Mouse (Mus musculus) T-helper 2 cell (primary cell): ENCODE results near the gene Iqsec1.

Source experiments
- in situ Hi-C: fragments of 300-600 bp; cut with MboI, MseI; formaldehyde crosslinking; loops from one replicate; pipeline ENCODE4 v1.15.1; 2025; ENCODE audit warnings: high pct_unique_total_duplicates

Iqsec1 gene

DNA sequence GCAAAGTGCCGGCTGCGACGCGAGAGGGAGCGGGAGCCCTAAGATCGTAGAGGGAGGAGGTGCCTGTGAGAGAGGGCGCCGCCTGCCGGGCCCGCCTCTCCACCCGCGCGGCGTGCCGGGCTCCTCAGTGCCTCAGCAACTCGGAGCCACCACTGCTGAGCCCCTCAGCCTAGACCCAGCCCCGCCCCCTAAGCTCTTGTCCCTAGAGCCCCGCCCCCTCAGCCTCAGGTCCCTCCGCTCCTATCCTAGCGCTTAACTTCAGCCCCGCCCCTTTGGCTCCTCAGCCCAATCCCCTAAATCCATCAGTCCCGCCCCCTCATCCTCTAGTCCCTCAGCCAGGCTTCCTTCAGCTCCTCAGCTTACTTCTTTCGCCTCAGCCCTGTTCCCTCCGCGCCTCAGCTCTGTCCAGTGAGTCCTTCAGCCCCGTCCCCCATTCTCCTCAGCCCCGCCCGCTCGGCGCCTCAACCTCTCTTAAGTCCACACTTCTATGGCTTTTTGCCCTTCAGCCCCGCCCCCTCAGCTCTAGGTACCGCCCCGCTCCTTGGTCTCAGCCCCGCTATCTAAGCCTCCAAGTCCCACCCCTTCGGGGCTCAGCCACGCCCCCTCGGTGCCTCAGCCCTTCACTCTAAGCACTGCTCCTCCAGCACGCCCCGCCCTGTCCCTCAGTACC is at the start of gene Iqsec1:
TSS of gene Iqsec1 (minus strand) at position 38 of the 670 bp plus-strand sequence.
- in situ Hi-C loops, result no loop called here

DNA sequence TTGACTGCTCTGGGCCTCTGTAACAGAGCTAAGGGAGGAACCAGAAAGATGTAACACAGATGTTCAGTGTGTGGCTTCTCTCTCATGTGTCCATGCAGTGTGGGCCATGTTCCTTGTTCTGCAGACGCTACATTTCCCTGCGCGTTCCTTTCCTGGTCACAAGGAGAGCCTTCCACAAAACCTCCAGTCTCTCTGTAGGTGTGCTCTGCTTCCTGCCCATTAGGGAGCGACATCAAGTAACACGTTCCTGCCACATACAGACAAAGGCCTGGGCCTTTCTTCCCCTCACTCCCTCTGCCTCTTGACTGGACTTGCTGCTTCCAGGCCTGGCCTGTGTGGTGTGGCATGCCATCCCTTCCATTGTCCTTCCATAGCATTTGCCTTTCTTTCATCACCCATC is 39.8 kb upstream of the Iqsec1 start:
- in situ Hi-C loops, result no loop called here

DNA sequence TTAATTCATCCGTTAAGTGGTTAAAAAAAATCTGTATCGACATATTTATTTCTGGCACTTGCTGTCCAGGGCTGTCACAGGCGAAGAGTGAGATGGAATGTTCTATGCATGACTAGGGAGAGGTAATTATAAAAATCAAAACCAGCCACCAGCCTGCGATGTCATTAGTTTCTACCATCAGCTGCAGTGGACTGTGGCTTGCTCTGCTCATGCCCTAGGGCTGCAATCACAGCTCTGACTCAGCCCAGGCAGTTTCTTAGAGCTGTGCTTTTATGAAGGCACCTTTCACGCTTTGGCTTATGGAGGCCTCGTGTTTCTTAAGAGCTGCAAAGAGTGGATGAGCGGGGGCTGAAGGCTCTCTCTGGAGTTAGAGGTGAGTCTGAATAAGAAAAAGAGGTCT is 32.3 kb upstream of the Iqsec1 start:
- in situ Hi-C loops, result no loop called here

DNA sequence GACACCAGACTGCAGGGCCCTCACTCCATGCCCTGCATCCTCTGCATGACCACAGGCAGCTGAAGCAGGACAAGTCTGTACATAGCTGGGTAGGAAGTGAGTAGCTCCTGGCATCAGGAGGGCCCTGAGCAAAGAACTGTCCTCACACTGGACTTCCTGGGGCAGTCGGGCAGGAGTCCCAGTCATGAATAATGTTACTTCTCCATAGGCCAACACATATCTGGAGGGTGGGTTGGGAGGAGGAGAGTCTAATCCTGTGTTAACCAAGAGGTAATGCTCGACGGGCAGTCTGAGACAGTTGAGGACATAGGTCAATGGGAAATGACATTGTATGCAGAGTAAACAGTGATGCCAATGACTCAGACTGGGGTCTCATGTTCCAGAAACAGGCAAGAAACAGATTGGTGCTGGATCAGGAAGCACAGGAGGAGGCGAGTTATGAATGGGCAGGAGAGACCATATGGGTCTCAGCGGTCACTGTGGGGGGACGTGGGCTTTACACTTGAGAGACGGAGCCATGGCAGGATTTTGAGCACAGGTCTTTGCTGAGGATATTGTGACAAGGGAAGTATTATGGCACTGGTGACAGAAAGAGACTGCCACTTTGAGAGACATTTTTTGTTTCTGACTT is 28.2 kb upstream of the Iqsec1 start:
- in situ Hi-C loops, result no loop called here

DNA sequence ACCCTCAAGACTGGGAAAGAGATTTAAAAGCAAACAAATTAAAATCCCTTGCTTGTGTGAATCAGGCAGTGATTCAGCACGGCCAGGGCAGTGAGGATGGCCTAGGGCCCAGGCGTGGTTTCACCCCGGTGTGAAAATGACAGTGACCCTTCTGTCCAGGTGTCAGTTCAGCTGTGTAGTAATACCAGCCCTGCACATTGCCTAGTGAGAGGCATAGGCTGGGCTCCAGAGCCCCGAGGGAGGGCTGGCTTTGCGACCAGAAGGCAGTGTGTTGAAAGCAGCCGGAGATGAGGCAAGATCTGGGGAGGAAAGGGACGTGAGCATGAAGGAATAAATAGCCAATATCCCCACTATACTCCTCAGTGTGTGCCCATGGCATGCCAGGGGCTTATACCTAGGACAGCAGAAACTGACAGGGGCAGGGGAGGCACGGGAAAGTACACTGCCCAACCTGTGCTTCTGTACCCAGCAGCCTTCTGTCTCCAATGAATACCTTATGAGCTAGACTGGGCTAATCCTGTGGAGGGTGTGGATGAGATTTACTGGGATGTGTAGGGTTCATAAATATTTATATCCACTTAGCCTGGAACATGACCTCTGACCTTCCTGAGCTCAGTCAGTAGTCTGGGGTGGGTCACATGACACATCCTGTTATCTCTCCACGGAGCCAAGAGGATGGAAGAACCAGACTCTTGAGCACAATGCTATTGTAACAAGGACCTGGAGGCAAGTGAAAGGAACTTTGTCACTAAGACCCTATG is 25.9 kb upstream of the Iqsec1 start:
- in situ Hi-C loops, result no loop called here

DNA sequence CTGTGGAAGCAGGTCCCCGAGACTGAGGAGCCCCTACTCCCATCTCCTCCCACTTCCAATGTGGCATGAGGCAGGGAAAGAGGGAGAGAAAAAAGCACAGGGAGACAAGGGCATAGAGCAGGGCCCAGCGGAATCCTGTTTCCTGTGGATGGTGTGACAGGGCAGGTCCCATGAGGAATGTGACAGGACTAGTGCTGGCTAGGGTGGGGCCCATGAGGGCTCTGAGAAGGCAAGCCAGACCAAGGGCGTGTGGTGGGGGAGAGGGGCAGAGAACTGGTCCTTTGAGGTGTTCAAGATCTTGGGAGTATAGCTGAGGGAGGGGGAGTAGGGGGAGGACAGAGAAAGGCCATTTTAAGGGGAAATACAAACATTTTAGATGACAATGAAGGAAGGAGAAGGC is 24.0 kb upstream of the Iqsec1 start:
- in situ Hi-C loops, result no loop called here

DNA sequence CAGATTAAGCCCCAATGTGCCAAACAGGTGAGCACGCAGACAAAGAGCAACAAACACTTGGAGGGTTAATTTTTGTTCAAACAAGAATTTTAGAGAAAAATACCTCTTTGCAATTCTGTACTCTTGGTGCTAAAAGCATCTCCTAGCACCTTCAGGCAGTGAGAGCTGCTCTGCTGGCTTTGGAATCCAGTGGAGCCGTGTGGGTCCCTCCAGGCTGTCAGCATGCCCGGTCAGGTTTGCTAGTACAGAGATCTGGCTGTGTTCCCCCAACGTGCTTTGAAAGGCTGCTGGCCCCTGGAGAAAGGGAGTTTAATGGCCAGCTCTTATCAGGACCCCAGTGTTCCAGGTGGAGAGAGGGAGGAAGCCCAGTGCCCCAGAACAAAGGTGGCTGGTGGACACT is 23.1 kb upstream of the Iqsec1 start:
- in situ Hi-C loops, result no loop called here

DNA sequence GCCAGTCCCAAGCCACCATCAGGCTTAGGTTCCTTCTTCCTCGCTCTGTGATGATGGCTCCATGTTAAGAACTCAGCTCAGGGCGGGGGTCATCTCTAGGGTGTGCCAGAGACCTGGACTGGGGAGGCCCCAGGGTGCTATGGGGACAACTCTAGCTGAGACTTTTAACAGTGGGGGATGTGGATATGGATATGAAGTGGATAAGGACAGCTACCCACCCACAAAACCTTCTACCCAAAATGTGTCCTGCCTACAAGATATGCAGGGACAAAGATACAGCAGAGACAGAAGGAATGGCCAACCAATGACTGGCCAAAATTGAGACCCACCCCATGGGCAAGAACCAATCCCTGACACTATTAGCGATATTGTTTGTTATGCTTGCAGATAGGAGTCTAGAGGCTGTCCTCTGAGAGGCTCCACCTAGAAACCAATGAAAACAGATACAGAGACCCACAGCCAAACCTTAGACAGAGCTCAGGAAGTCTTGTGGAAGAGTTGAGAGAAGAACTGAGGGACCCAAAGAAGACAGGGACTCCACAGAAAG is 19.9 kb upstream of the Iqsec1 start:
- in situ Hi-C loops, result no loop called here

DNA sequence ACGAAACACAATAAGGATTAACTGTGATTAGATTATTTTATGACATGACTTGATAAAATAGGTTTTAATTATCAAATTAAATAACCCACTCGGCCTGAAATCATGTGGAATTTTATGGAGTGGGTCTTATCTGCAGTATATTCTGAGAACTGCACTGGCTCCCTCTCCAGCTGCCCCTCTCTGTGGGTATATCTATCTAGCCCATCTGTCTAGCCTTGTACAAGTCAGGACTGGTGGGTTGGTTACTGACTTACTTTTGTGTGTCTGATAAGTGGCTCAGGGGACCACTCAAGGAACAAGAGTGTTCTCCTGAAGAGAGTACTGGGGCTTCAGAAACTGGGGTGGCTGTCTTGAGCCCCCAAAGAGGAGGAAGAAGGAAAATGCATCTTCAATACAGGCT is 18.7 kb upstream of the Iqsec1 start:
- in situ Hi-C loops, result no loop called here

DNA sequence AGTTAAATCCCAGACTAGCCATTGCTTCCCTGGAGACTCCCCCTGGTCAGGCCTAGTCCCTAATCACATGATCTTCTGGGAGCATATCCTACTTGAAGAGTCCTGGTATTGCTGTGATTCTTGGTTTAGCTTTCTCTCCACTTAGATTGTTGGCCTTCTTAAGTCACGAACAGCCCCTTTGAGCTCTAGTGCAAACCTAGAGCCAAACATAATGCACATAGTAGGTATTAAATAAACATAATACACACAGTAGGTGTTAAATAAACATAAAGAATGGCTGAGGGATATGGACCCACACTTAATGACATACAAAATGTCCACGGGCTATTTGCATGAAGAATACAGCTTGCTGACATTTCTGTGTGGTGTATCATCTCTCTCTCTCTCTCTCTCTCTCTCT is 15.7 kb upstream of the Iqsec1 start:
- in situ Hi-C loops, result no loop called here

DNA sequence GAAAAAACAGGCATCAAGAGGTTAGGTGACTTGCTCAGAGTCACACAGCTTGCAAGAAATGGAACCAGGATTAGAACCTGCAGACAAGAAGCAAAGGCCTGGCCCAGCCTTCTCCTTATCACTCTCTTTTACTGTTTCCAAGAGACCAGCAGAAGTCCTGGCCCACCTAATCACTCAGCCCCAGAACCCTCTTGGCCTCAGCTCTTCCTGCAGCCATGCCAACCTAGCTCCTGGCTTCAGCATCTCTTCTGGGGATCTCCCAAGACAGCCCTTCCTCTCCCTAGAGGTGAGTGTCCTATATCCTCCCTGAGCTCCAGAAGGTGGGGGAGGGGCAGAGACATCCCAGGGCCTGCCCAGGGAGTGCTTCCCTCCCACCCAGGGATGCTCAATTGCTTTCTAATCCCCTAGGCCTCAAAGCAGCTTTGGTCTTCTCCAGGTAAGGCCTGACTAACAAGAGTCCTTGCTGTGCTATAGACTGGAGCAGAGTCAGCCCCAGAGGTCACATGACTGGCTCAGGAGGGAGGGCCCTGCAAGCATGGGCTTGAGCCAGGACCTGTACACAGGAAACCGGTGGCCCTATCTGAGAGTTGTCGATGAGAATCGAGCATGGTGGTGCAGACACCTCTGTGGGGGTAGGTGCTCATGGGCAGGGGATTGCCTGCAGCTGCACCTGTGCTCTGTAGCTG is 15.0 kb upstream of the Iqsec1 start:
- in situ Hi-C loops, result no loop called here

DNA sequence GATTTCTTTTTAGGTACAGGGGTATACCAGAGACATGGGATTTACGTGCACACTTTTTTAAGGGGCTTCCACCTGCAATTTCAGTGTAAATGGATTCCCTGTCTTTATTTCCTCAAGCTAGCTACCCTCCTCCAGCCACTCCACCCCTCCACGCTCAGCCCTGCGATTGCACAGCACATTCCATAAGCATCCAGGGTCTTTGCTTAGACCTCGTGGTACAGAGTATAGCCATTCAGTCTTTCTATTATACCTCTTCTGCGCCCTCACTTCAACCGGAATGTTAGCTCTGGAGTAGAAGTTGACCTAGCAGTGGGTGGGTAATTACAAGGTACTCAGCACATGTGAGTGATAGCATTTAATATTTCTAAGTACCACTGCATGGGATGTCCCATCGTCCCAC is 13.1 kb upstream of the Iqsec1 start:
- in situ Hi-C loops, result no loop called here

DNA sequence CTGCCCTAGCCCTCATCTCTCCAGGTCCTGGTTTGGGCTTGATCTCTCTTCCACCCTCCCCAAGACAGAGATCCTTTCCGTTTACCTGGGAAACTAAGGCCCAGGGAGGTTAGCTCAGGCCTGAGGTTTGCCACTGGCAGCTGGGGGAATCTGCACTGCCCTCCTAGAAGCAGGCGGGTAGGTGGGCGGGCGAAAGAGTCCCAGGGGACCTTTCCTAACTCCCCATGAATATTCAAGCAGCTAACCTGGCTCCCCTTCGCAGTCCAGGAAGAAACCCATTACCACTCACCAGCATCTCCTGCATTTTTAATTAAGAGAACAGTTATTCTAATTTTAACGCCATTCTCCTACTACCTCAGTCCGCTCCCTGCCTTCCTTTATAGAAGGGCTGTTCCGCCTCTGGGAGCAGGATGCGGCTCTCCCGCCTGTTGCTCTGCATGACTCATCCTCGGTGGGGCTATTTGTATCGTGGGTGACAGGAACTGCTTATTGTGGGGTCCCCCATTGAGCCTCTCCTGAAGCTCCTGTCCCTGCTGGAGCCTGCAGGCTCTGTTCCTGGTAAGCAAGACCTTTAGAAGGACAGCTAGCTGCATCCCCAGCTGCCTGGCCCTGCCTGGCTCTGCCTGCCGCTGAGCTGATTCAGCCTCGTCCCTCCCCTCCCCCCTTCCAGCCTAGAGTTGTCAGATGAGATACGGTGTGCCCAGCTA is 12.5 kb upstream of the Iqsec1 start:
- in situ Hi-C loops, result no loop called here

DNA sequence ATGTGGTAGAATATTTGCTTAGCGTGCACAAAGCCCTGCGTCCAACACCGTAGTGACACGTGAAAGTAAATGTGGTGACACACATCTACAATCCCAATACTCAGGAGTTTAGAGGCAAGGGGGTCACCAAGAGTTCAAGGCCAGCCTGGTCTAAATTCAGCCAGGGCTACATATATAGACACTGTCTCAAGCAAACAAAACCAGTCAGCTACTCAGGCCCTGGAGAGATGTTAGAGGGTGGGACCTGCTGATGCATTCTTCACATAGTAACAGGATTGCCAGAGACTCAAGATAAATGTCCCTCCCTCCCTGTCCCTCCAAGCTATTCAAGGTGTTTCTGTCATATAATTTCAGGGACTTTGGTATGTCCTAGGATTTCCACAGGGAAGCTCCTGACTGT is 10.7 kb upstream of the Iqsec1 start:
- in situ Hi-C loops, result no loop called here

DNA sequence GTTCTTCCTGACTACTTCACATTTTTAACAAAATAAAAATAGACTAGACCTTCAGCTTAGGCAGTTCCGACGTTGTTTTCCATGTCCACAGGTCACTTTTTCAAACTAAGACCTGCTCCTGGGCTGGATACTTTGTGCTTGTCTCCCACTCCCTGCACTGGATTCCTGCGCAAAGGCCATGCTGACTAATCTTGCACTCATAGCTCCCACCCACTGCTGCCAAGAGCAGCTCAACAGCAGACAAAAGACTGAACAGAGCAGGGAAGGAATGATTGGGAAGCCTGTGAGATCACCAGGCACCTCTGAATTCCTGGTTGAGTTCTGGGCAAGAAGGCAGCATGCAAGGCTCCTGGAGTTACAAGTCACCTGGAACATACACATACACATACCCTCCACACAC is 8.5 kb upstream of the Iqsec1 start:
- in situ Hi-C loops, result no loop called here

DNA sequence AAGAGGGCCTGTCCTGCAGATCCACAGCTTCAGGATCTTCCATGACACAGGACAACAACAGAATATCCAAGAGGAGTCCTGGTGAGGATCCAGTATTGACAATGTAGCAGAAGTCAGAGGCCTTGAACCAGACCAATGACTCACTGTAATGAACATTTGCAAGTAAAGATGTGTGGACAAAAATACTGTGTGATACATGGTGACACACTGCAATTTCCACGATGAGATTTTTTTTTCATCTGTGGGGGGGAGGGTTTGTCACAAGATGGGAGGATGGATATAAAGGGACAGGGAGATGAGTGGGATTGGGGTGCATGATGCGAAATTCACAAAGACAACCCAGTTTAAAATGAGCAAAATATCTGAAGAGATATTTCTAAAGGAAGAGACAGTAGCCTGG is 7.7 kb upstream of the Iqsec1 start:
- in situ Hi-C loops, result no loop called here

DNA sequence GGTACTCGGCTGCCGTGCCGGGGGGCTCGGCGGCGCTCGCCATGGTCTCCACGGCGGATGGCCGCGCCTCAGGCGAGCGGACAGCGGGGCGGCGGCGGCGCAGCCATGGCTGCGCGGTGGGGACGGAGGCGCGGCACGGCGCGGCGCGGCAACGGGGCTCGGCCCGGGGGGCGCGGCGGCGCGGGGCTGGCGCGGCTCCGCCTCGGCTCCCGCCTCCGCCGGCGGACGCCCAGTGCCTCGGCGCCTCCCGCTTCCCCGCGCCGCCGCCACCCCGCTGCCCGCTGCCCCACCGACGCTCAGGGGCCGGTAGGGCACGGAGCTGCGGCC is 223 bp downstream of the Iqsec1 start:
- in situ Hi-C loops, result no loop called here

DNA sequence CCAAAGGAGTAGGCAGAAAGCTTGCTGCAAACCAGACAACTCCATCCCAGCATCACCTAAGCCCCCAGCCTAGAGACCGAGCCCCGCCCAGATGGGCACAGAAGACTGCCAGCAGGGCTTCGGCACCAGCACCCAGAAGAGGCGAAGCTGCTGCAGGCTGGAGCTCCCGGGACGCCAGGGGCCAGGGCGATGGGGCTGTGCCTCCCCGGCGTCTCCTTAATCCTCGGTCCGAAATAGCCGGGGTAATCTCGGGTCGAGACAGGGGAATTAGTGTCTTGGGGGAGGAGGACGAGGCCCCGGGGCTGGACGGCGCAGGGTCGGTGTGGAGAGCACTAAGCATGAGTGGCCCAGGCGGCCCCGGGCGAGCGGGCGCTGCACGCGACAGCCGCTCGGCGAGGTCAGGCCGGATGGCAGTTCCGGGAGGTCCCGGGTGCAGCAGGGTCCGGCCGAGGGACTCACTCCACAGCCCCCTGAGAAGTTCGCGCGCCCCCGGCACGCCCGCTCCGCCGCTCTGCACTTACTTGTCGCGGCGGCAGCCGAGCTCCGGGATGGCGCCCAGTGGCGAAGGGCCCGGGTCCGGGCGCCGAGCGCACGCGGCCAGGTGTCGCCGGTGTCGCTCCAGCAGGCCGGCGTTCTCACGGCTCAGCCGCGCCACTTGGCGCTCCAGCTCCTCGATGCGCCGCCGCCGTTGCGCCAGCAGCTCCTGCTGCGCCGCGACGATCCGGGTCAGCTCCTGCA is 755 bp downstream of the Iqsec1 start:
- in situ Hi-C loops, result no loop called here

DNA sequence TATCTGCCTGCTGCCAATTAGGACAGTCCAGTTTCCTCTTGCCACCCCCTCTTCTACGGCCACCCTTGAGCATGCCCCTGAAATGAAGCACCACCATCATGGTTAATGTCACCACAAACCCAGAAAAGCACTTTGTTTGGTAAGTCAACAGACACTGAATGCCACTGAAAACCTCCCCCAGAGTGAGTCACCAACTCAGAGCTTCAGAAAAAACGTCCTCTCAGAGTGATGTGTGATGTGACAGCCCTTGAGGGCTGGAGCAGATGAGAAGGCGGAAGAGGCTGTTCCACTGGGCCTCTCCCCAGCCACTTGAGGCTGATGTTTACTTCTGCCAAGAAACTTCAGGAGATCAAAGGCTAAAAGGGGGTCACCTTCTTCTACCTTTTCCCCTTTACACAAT is 4.4 kb downstream of the Iqsec1 start:
- in situ Hi-C loops, result no loop called here

DNA sequence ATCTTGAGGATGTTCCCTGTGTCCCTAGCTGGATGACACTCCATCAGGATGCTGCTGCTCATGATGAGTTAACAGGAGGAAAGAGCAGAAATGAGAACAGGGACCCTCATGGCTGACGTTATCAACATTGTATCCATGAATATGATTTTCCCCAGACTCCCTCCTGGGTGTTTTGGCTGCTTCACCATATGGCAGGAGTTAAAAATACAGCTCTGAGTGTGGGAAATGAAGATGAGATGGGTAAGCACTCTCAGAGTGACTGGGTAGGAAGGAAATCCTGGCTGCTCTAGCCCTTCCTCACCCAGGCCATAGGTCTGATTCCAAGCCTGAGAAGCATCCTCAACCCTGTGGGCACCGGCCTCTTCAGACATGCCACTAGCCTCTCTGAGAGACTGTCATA is 14.2 kb downstream of the Iqsec1 start:
- in situ Hi-C loops, result no loop called here

DNA sequence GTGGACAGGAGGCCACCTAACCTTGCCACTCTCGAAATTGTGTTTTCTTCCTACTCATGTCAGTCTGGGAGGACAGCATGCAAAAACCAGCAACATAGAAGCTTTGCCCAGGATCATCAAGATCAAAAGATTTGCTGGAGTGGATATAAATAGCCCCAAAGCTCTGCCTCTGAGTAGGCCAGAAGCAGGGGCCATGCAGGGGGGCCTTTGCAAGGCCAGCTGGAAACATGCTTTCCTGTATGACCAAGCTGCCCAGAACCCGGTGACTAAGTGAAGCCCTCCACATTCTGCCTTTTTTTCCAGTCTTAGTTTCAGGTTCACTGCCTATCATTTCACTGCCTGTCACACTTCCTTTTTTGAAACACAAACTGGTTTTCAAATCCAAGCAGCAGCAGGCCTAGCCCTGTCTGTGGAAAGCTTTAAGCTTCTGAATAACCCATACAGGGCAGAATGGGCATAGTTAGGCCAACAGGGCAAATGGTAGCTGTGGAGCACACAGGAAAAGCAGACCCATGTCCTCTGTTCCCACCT is 19.1 kb downstream of the Iqsec1 start:
- in situ Hi-C loops, result no loop called here
